ENCODE assay signal across 22 mouse cellular contexts in genomic region chr11:120939712-120940341, GRCm38 (mm10). TPM values are rescaled to one million over a fixed set of nuclear protein-coding genes. Genes with fewer than 3 reads are reported as not detected.
DNase-seq lines count a peak whose midpoint lies in the region; ATAC-seq and TF ChIP-seq lines count a peak whose summit lies in the region.
"Had no signal": no experiment of that assay in that cellular context is flagged by ENCODE, and none has a peak within 500 bp of the region (broad histone marks: within the 10 kb centered on the region; RNA-seq: fewer than 3 reads in every experiment).

No protein-coding gene starts in this region.

- H3K79me2 ChIP-seq in macrophage (ENCODE audit: inconsistent target): no peaks in the 10 kb centered on the region

- H3K4me3 ChIP-seq in intestine, postnatal 0 days (ENCODE audit: low read depth, low read length): no peak overlapping the region
- H3K4me3 ChIP-seq in intestine, embryonic 15.5 days (replicated peaks): no peak overlapping the region
- H3K4me3 ChIP-seq in macrophage (ENCODE audit: inconsistent target): no peak overlapping the region
- H3K4me3 ChIP-seq in hindbrain, embryonic 12.5 days: no peak overlapping the region
- H3K4me3 ChIP-seq: forebrain, embryonic 13.5 days; gastrocnemius, adult 2 months; heart, embryonic 15.5 days; hindbrain, embryonic 15.5 days; layer of hippocampus, adult 2 months had no signal

- ATAC-seq in intestine, postnatal 0 days: peak; percentile 20; the same call in 1 of the 2 replicates
- no peak; the same call in 1 of the 2 replicates for ATAC-seq in intestine, embryonic 15.5 days
- peak; percentile 52 for ATAC-seq in granulocyte monocyte progenitor cell, adult 5-6 weeks (replicated peaks; ENCODE audit: poor library complexity, severe bottlenecking)
- no peak for ATAC-seq in hindbrain, embryonic 12.5 days (ENCODE audit: low FRiP score)
- ATAC-seq: forebrain, embryonic 13.5 days; Patski had no signal

- WGBS in intestine, postnatal 0 days: 48% methylated on average over 5 of the region's 6 CpGs
- 50% methylated on average over 6 of the region's 6 CpGs for WGBS in intestine, embryonic 15.5 days
- 57% methylated on average over 2 of the region's 6 CpGs for WGBS in macrophage (ENCODE audit: missing documents)
- 61% methylated on average over 6 of the region's 6 CpGs for WGBS in hindbrain, embryonic 12.5 days

- H3K36me3 ChIP-seq in intestine, postnatal 0 days (ENCODE audit: control insufficient read depth, insufficient read depth): no peaks in the 10 kb centered on the region
- H3K36me3 ChIP-seq in intestine, embryonic 15.5 days: no peaks in the 10 kb centered on the region
- no peaks in the 10 kb centered on the region for H3K36me3 ChIP-seq in macrophage (ENCODE audit: inconsistent target)
- H3K36me3 ChIP-seq in hindbrain, embryonic 12.5 days: no peaks in the 10 kb centered on the region
- H3K36me3 ChIP-seq: heart, embryonic 15.5 days; hindbrain, embryonic 15.5 days had no signal

- H3K4me1 ChIP-seq in intestine, postnatal 0 days (replicated peaks; ENCODE audit: control insufficient read depth, insufficient read depth, low read length): no peaks in the 10 kb centered on the region
- H3K4me1 ChIP-seq in intestine, embryonic 15.5 days (replicated peaks): 0 out of 2 replicates have a peak, but pooled peaks cover 3% of the 10 kb centered on the region
- no peaks in the 10 kb centered on the region for H3K4me1 ChIP-seq in hindbrain, embryonic 12.5 days
- H3K4me1 ChIP-seq: forebrain, embryonic 13.5 days; heart, embryonic 15.5 days; hindbrain, embryonic 15.5 days had no signal

- TF ChIP-seq CTCF in intestine, postnatal 0 days (IDR thresholded peaks at IDR 0.05; ENCODE audit: low read depth): no peak

- no peak overlapping the region for H3K27ac ChIP-seq in intestine, postnatal 0 days (ENCODE audit: low read depth, low read length)
- no peak overlapping the region for H3K27ac ChIP-seq in intestine, embryonic 15.5 days
- peak overlapping the region; percentile 53 for H3K27ac ChIP-seq in macrophage
- H3K27ac ChIP-seq in hindbrain, embryonic 12.5 days: no peak overlapping the region
- H3K27ac ChIP-seq: forebrain, embryonic 13.5 days; gastrocnemius, adult 2 months; heart, embryonic 15.5 days; hindbrain, embryonic 15.5 days; layer of hippocampus, adult 2 months had no signal

- no peak overlapping the region for H3K9ac ChIP-seq in intestine, postnatal 0 days (ENCODE audit: low read depth, low read length)
- no peak overlapping the region for H3K9ac ChIP-seq in intestine, embryonic 15.5 days
- no peak overlapping the region for H3K9ac ChIP-seq in hindbrain, embryonic 12.5 days
- H3K9ac ChIP-seq: forebrain, embryonic 13.5 days; heart, embryonic 15.5 days; hindbrain, embryonic 15.5 days had no signal

- no peak for DNase-seq in kidney, adult 9 months
- DNase-seq in cerebellum, adult 18-20 months: no peak
- DNase-seq: adrenal gland, postnatal 36 days; cerebellum, adult 2 months; cerebellum, postnatal 25 days; gastrocnemius, adult 2 months; heart, postnatal 4 days; kidney, postnatal 25 days; layer of hippocampus, postnatal 36 days; lung, postnatal 10 days; thymus, adult 2 months; thymus, postnatal 4 days had no signal

- no peaks in the 10 kb centered on the region for H3K9me3 ChIP-seq in intestine, postnatal 0 days (ENCODE audit: control insufficient read depth)
- no peaks in the 10 kb centered on the region for H3K9me3 ChIP-seq in intestine, embryonic 15.5 days
- H3K9me3 ChIP-seq in hindbrain, embryonic 12.5 days (replicated peaks): no peaks in the 10 kb centered on the region
- H3K9me3 ChIP-seq: forebrain, embryonic 13.5 days; heart, embryonic 15.5 days; hindbrain, embryonic 15.5 days had no signal

- no peak overlapping the region for H3K4me2 ChIP-seq in intestine, postnatal 0 days (replicated peaks; ENCODE audit: low read depth)
- H3K4me2 ChIP-seq in intestine, embryonic 15.5 days (replicated peaks): no peak overlapping the region
- no peak overlapping the region for H3K4me2 ChIP-seq in hindbrain, embryonic 12.5 days (replicated peaks)
- H3K4me2 ChIP-seq: forebrain, embryonic 13.5 days; heart, embryonic 15.5 days; hindbrain, embryonic 15.5 days had no signal

- H3K27me3 ChIP-seq in intestine, postnatal 0 days (replicated peaks; ENCODE audit: control insufficient read depth, insufficient read depth, low read length): no peaks in the 10 kb centered on the region
- H3K27me3 ChIP-seq in intestine, embryonic 15.5 days (replicated peaks): no peaks in the 10 kb centered on the region
- no peaks in the 10 kb centered on the region for H3K27me3 ChIP-seq in hindbrain, embryonic 12.5 days
- H3K27me3 ChIP-seq: forebrain, embryonic 13.5 days; heart, embryonic 15.5 days; hindbrain, embryonic 15.5 days; Patski had no signal

RNA-seq across cellular contexts. Expression of gene Ccdc57, which starts 7.2 kb away (rescaled TPM):
- polyA plus RNA-seq in intestine, postnatal 0 days (2015; fragmentation: Nextera tagmentation; extraction: Ambion mirVana): 1.1 and 1.3 TPM in 2 replicates
- polyA plus RNA-seq in intestine, embryonic 15.5 days (2015; fragmentation: Nextera tagmentation; extraction: Ambion mirVana): 4.2 and 5.1 TPM in 2 replicates
- total RNA-seq in granulocyte monocyte progenitor cell, adult 5-6 weeks (2014; fragmentation: Nextera tagmentation): 4.6 and 5.2 TPM in 2 replicates
- total RNA-seq in granulocyte monocyte progenitor cell, adult 5-6 weeks (2017): 5.6 and 6.9 TPM in 2 replicates
- total RNA-seq in macrophage (2018; cell fraction: chromatin; rRNA removed): 10 to 100 TPM in 22 of 26 experiments, 1 to 10 TPM in 4; 4.9 to 30.4 (median 18.1) TPM
- 1 to 10 TPM in 25 of 26 experiments, under 1 TPM in 1; 0.86 to 2.5 (median 1.6) TPM for total RNA-seq in macrophage (2018; cell fraction: cytosol; rRNA removed)
- 10 to 100 TPM in 11 of 26 experiments, 1 to 10 TPM in 15; 2.1 to 20.2 (median 8.7) TPM for total RNA-seq in macrophage (2018; cell fraction: nucleus; rRNA removed)
- polyA plus RNA-seq in macrophage (2018): 1.4 to 3.2 TPM (median 1.7 TPM) in 3 replicates
- polyA plus RNA-seq in hindbrain, embryonic 12.5 days (2016; fragmentation: Nextera tagmentation; extraction: Ambion mirVana): 6.0 TPM in 2 replicates

RNA-seq across cellular contexts. Expression of gene Slc16a3, which starts 8.5 kb away (rescaled TPM):
- polyA plus RNA-seq in intestine, postnatal 0 days (2015; fragmentation: Nextera tagmentation; extraction: Ambion mirVana): 7.2 and 8.0 TPM in 2 replicates
- polyA plus RNA-seq in intestine, embryonic 15.5 days (2015; fragmentation: Nextera tagmentation; extraction: Ambion mirVana): 84.8 and 96.2 TPM in 2 replicates
- 5.0 and 11.3 TPM in 2 replicates for total RNA-seq in granulocyte monocyte progenitor cell, adult 5-6 weeks (2014; fragmentation: Nextera tagmentation)
- 4.1 and 4.7 TPM in 2 replicates for total RNA-seq in granulocyte monocyte progenitor cell, adult 5-6 weeks (2017)
- total RNA-seq in macrophage (2018; cell fraction: chromatin; rRNA removed): 10 to 100 TPM in 16 of 26 experiments, 1 to 10 TPM in 10; 3.5 to 51.9 (median 13.5) TPM
- total RNA-seq in macrophage (2018; cell fraction: cytosol; rRNA removed): 10 to 100 TPM in 19 of 26 experiments, 1 to 10 TPM in 7; 7.0 to 23.7 (median 14.7) TPM
- 10 to 100 TPM in 25 of 26 experiments, 1 to 10 TPM in 1; 8.3 to 45.2 (median 18.7) TPM for total RNA-seq in macrophage (2018; cell fraction: nucleus; rRNA removed)
- polyA plus RNA-seq in macrophage (2018): 5.7 to 18.5 TPM (median 14.2 TPM) in 3 replicates
- 43.9 and 45.9 TPM in 2 replicates for polyA plus RNA-seq in hindbrain, embryonic 12.5 days (2016; fragmentation: Nextera tagmentation; extraction: Ambion mirVana)

RNA-seq across cellular contexts. Expression of gene Csnk1d, which starts 51.3 kb away (rescaled TPM):
- 62.0 and 65.6 TPM in 2 replicates for polyA plus RNA-seq in intestine, postnatal 0 days (2015; fragmentation: Nextera tagmentation; extraction: Ambion mirVana)
- 106 TPM in 2 replicates for polyA plus RNA-seq in intestine, embryonic 15.5 days (2015; fragmentation: Nextera tagmentation; extraction: Ambion mirVana)
- 53.7 and 63.6 TPM in 2 replicates for total RNA-seq in granulocyte monocyte progenitor cell, adult 5-6 weeks (2014; fragmentation: Nextera tagmentation)
- total RNA-seq in granulocyte monocyte progenitor cell, adult 5-6 weeks (2017): 68.2 and 70.6 TPM in 2 replicates
- 100 to 1,000 TPM; 103 to 175 (median 134) TPM for total RNA-seq in macrophage (2018; cell fraction: chromatin; rRNA removed)
- total RNA-seq in macrophage (2018; cell fraction: cytosol; rRNA removed): 10 to 100 TPM; 68.5 to 95.3 (median 81.8) TPM
- total RNA-seq in macrophage (2018; cell fraction: nucleus; rRNA removed): 100 to 1,000 TPM in 18 of 26 experiments, 10 to 100 TPM in 8; 84.5 to 147 (median 104) TPM
- polyA plus RNA-seq in macrophage (2018): 77.7 to 122 TPM (median 77.9 TPM) in 3 replicates
- polyA plus RNA-seq in hindbrain, embryonic 12.5 days (2016; fragmentation: Nextera tagmentation; extraction: Ambion mirVana): 171 TPM in 2 replicates

Comparison
In these comparisons a context has a peak if more than half of its experiments do, and no peak if none do; other contexts are left out.
1. ATAC-seq: peak in intestine, postnatal 0 days (single experiment) and granulocyte monocyte progenitor cell, adult 5-6 weeks (single experiment); none in intestine, embryonic 15.5 days (single experiment) and hindbrain, embryonic 12.5 days (single experiment).